Mouse (Mus musculus) T-cell, adult 2 months (primary cell): ENCODE results near the gene Rsf1.

Source experiments
- DNase-seq: peaks from one replicate; pipeline ENCODE4 v3.0.0; 2022; ENCODE audit warnings: low spot score

Gene Rsf1

DNA sequence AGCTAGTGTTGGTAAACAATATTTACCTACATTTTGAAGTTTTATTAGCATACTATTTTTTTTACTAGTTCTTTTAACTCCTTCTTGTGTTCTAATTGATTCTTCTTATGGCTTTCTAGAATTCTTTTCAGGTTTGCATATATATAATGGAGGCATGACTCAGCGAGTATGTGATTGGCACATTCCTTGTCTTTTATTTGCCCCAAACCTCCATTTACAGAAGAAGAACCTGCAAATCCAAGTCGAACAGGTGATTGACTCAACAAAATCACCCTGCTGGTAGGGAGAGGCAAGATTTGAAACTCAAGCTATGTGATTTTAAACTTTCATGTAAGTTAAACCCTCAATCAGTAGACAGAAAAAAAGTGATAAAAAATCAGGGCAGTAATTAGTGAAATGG lies 51.6 kb downstream of the Rsf1 start:
- DNase-seq, result no peak

GRCm38 (mm10) chr7:97632897-97633296 lies 53.2 kb downstream of the Rsf1 start:
- no peak for DNase-seq

GRCm38 (mm10) chr7:97645060-97645459 lies 65.4 kb downstream of the Rsf1 start:
- DNase-seq, result no peak

- DNase-seq, result no peak
Measured at GRCm38 (mm10) chr7:97647656-97648055, 68.0 kb downstream of the Rsf1 start.

- DNase-seq, result no peak
Measured at GRCm38 (mm10) chr7:97650729-97651128, 71.0 kb downstream of the Rsf1 start.

GRCm38 (mm10) chr7:97656144-97656543 lies 76.5 kb downstream of the Rsf1 start:
- DNase-seq, result no peak

GRCm38 (mm10) chr7:97661634-97662033 lies 81.9 kb downstream of the Rsf1 start:
- DNase-seq, result no peak

DNA sequence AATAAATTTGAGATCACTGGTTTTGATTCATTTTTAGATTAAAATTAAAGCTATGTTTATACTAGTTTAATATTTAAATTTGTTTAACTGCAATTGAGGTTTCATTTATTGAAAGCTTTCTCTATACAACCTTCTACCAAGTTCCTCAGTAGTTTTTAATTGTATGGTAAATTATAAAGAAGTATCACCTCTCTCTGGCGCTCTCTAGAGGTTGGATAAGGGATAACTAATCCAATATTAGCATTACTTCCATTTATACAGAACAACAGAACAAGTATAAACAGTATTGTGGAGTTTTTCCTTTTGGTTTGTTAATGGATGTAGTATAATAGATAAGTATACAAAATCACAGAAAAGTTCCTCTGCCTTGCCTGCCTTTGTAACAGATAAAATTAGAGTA lies 99.5 kb downstream of the Rsf1 start:
- DNase-seq, result no peak

GRCm38 (mm10) chr7:97687831-97688230 lies 108.1 kb downstream of the Rsf1 start:
- DNase-seq, result no peak

DNA sequence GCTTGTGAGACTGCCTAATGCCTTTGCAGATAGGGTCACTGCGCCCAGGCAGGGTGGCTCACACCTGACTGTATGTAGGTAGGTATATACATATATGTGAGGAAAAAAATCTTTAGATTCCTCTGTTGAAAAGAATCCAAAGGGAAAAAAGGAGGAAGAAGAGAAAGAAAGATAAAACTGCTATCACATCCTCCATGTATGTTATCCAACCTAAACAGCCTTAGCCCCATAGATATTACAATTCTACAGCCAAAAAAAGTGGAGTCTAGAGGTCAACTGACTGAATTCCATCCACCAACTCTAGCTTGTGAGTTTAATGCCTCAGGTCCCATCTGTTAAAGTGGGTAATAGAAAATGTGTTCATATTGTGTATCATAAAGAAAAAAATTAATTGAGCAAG lies 115.8 kb downstream of the Rsf1 start:
- no peak for DNase-seq

- peak; percentile 23 for DNase-seq
Measured at GRCm38 (mm10) chr7:97696133-97696505, 116.4 kb downstream of the Rsf1 start.

DNA sequence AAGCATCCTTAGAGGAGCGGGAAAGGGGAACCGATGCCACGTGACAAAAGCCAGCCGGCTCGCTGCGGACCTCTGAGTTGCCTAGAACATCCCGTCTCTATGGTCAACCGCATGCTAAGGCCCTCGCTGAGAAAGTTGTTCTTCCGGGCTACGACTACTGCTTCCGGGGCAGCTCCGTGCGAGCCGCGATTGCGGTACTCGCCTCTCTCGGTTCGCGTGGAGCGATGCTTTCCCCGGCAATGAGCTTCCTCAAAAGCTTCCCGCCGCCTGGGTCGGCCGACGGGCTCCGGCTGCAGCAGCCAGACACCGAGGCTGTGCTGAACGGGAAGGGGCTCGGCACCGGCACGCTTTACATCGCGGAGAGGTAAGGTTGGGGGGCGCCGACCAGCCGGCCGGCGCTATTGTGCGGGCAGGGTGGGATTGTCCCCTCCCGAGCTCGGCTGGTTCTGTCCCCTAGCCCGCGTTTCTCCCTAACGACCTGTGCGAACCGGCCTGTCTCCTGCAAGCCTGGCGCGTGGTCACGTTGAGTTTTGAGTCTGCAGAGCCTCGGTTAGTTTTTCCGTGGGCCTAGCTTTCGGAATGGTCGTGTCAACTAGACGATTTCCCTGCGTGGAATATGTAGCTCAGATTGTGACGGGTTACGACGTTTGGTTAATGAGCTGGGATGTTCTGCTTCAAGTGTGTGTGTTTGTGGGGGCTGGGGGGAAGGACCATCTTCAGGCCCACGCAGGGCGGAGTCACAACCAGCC lies 117.0 kb downstream of the Rsf1 start, which contains the start of gene Clns1a:
Gene Clns1a, plus strand, starts transcription at position 129 of the 749 bp plus-strand sequence.
- DNase-seq, result peak; percentile 83

DNA sequence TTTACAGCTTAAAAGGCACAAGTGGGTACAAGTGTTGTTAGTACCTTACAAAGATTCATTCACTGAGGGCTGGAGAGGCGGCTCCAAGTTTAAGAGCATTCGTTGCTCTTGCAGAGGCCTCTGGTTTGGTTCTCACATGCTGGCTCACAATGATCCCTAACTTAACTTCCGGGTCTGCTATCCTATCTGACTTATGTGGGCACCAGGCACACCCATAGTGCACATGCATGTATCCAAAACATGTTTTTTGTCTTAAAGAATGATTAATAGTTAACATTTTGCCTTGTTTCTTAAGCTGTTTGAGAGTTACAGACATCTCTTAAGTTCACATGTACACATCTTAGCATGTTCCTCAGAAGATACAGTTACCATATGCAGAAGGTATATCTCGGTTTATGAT lies 120.5 kb downstream of the Rsf1 start:
- DNase-seq, result no peak

- no peak for DNase-seq
Measured at GRCm38 (mm10) chr7:97701106-97701505, 121.4 kb downstream of the Rsf1 start.

DNA sequence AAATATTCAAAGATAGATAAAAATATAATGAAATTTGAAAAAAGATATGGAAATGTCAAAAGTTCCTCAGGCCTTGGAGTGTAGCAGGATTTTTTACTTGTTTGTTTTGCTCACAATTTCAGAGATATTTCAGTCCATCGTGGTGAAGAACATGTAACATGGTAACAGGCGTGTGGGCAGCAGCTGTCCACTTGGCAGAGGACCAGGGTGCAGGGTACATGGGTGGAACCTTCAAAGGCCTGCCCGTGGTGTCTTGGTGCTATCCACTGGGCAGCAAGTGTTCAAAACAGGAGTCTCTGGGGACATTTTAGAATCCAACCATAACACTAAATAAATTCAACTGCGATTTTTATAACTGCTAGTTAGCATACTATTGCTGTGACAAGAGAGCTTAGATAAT lies 127.4 kb downstream of the Rsf1 start:
- no peak for DNase-seq

DNA sequence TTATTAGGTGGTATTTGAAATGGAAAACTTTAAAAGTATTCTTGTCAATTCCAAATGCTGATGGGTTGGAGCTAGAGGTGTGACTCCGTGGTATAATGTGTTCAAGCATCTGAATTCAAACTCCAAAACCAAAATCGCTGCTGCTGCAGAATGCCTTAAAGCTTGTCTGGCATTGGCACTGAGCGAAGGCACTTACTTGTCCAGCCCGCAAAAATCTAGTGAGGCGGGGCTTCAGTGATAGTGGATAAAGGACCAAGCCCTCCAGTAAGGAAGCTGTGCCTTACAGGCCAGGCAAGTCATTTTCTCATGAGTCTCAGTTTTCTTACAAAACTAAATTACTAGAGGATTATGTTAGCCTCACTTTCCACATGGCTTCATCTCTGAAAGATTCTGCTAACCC lies 128.1 kb downstream of the Rsf1 start:
- no peak for DNase-seq

DNA sequence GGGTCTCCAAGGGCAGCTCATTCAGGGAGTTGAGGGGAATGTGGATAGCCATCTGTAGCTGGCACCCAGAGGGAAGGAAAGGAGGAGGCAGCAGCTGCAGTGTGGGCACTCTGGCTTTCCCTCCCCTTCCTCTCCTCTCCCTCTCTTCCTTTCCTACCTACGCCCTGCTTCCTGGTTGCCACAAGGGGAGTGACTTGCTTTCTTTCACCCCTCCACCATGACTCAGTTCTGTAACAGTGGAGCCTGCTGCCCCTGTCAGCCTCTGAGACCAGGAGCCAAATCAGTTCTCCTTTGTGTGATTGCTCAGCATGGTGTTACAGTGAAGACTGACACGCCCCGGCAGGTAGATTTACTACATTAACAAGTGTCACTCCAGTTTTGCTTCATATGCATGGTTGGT lies 129.5 kb downstream of the Rsf1 start:
- DNase-seq, result no peak

- no peak for DNase-seq
Measured at GRCm38 (mm10) chr7:97714651-97715050, 135.0 kb downstream of the Rsf1 start.

DNA sequence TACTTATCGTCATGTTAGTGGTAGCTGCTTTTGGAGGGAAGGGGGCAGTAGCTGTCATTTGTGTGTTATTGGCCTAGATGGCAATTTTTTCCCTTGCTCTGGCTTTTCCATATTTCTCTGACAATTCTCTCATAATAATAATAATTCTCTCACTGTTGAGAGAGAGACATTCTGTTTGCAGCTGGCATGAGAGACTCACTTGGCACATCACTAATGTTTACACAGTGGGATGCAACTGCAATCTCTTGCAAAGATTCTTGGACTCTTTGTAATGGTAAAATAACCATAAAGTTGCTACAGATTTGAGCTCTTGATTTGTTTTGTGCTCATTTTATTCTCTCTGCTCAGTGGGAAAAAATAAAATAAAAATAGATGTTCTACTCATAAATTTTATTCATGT lies 137.6 kb downstream of the Rsf1 start:
- no peak for DNase-seq

DNA sequence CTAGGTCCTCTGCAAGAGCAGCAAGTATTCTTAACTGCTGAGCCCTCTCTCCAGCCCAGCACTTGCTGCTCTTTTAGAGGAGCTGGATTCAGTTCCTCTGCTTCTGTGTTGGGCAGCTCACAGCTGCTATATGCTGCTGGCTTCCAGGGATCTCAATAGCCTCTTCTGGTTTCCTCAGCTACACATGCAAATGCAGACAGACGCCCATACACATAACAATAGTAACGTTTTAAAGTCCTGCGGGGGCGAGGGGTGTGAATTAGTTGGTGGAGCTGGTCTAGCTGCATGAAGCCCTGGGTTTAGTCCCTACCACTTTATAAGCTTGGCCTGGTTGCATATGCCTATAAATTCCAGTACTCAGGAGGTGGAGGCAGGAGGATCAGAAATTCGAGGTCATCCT lies 139.4 kb downstream of the Rsf1 start:
- DNase-seq, result no peak

DNA sequence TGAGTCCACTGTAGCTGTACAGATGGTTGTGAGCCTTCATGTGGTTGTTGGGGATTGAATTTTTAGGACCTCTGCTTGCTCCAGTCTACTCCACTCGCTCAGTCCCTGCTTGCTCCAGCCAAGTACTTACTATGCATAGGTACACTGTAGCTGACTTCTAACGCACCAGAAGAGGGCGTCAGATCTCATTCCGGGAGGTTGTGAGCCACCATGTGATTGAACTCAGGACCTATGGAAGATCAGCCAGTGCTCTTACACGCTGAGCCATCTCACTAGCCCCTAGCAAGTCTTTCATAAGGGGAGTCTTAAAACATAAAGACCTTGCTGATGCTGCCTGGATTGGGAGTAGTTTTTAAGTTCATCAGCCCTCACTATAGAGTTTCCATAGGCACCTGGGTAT lies 140.4 kb downstream of the Rsf1 start:
- DNase-seq, result no peak

GRCm38 (mm10) chr7:97722278-97722918 lies 142.7 kb downstream of the Rsf1 start:
- DNase-seq, result no peak

DNA sequence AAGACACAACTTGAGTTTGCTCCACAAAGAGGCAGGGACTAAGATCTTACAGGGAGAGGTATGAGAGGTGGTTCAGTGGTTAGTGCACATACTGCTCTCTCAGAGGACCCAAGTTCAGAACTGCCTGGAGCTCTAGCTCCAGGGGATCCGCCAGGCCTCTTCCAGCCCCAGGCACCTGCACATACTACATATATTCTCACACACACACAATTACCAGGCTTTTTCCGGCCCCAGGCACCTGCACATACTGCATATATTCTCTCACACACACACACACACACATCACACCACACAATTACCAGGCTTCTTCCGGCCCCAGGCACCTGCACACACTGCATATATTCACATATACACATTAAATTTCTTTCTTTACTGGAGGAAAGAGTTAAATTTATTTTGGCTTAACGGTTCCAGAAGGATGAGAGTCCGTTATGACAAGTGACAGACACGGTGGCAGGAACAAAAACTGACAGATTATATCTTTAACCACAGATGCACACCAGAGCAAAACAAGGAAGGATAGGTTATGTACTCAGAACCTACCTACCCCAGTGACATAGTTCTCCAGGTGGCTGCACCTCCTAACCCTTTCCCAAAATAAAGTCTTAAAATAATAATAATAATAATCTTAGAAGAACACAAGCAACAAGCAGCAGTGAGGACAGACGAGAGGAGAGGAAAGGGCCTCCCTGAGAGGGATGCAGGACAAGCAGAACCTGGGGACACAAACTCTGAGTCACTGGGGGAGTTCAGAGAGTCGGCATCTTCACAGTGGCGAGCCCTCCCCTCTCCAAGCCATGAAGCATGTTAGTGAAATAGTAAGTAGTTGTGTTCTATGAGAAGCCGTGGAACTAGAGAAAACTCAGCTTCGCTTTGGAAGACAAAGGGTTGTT lies 144.2 kb downstream of the Rsf1 start:
- DNase-seq, result no peak
